Mouse (Mus musculus): ENCODE measurements around the gene Adarb1. TPM values are rescaled to one million over a fixed set of nuclear protein-coding genes. Genes with fewer than 3 reads are reported as not detected.

The Adarb1 gene
- polyA plus RNA-seq, 1 experiment from 2014 or later: 41.0 TPM

DNA sequence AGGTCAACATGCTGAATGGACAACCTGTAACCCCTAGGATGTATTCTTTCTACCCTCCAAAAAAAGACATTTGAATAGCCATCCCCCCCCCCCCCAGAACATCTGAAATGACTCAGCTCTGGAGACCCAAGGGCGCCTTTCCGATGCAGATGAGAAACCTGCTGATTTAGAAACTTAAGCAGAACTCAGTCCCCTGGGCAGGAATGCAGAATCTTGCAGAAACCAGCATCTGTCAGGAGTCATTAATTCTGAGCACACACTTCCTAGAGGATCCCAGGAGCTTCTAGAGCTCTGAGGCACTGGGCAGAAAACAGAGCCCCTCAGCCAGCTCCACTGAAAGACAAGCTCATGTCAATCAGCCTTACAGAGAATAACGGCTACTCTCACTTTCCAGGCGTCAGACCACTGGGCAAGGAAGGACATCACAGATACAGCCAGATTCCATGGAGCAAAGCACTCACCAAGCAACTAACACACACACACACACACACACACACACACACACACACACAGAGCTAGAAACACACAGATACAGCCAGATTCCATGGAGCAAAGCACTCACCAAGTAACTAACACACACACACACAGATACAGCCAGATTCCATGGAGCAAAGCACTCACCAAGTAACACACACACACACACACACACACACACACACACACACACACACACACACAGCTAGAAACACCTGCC, 113.1 kb downstream of the Adarb1 start:
- WGBS: 66% methylated on average over 4 of the region's 4 CpGs
- peaks cover 8% of the 10 kb centered on the region for H3K36me3 ChIP-seq
- ATAC-seq (ENCODE audit: borderline replicate concordance, extremely low read depth, low FRiP score, low TSS enrichment): no peak

DNA sequence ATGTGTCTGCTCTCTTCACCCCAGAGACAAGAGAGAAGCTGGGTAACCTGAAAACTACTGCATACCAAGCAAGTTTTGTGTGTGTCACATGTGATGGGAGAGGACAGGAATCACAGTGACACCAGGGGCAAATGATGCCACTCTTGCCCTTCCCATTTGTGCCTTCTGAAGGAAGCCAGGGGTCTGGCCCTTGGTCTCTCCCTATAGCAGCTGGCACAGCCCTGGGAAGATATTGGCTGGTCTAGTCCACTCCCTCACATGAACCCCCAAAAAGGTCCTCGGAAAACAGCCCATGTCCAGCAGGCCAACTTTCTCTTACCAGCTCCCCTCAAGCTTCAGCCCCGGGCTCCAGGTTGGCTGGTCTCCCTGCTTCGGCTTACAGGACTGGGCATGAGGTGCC, 113.7 kb downstream of the Adarb1 start:
- no peak for ATAC-seq (ENCODE audit: borderline replicate concordance, extremely low read depth, low FRiP score, low TSS enrichment)
- no peak overlapping the region for H3K27ac ChIP-seq
- WGBS: 79% methylated on average over 3 of the region's 3 CpGs

More for the DNA sequence above, 113.1 kb downstream of the Adarb1 start:
- H3K4me3 ChIP-seq: no peak overlapping the region
- H3K9ac ChIP-seq: no peak overlapping the region
- no peaks in the 10 kb centered on the region for H3K9me3 ChIP-seq
- H3K27me3 ChIP-seq: no peaks in the 10 kb centered on the region
- H3K4me1 ChIP-seq: no peaks in the 10 kb centered on the region
- no peak overlapping the region for H3K4me2 ChIP-seq
- no peak overlapping the region for H3K27ac ChIP-seq

DNA sequence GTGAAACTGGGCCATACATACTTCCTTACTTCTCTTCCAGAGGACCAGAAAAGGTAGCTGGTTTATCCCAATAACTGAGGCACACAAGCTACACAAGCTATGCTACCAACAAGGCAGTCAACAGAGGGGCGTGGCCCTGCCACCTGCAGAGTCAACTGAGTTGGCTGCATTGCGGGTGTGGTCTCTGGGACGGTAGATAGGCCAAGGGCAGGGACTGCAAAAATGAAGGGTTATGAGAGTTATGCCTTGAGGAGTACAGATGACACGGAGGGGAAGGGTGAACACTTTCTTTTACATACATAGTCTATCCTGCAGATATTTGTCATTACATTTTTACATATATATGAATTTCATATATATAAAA, 117.2 kb downstream of the Adarb1 start:
- no peak for ATAC-seq (ENCODE audit: borderline replicate concordance, extremely low read depth, low FRiP score, low TSS enrichment)
- no peak overlapping the region for H3K4me3 ChIP-seq
- H3K9ac ChIP-seq: no peak overlapping the region
- no peak overlapping the region for H3K27ac ChIP-seq
- 82% methylated on average over 4 of the region's 4 CpGs for WGBS
- H3K36me3 ChIP-seq: peaks cover 10% of the 10 kb centered on the region; the same call in 1 of the 2 replicates
- no peak overlapping the region for H3K4me2 ChIP-seq
- H3K9me3 ChIP-seq: no peaks in the 10 kb centered on the region
- H3K4me1 ChIP-seq: no peaks in the 10 kb centered on the region
- H3K27me3 ChIP-seq: no peaks in the 10 kb centered on the region

More for the DNA sequence above, 113.7 kb downstream of the Adarb1 start:
- H3K4me3 ChIP-seq: no peak overlapping the region
- H3K9ac ChIP-seq: no peak overlapping the region
- H3K9me3 ChIP-seq: no peaks in the 10 kb centered on the region
- H3K4me1 ChIP-seq: no peaks in the 10 kb centered on the region
- peaks cover 8% of the 10 kb centered on the region for H3K36me3 ChIP-seq
- H3K4me2 ChIP-seq: no peak overlapping the region
- no peaks in the 10 kb centered on the region for H3K27me3 ChIP-seq

GRCm38 (mm10) chr10:77300237-77300933, 117.7 kb downstream of the Adarb1 start:
- 80% methylated on average over 8 of the region's 8 CpGs for WGBS
- H3K4me2 ChIP-seq: no peak overlapping the region
- no peak for ATAC-seq (ENCODE audit: borderline replicate concordance, extremely low read depth, low FRiP score, low TSS enrichment)
- peaks cover 13% of the 10 kb centered on the region; the same call in 1 of the 2 replicates for H3K36me3 ChIP-seq
- H3K27ac ChIP-seq: no peak overlapping the region
- H3K9me3 ChIP-seq: no peaks in the 10 kb centered on the region
- no peaks in the 10 kb centered on the region for H3K4me1 ChIP-seq
- H3K9ac ChIP-seq: no peak overlapping the region
- no peak overlapping the region for H3K4me3 ChIP-seq
- no peaks in the 10 kb centered on the region for H3K27me3 ChIP-seq

- H3K4me1 ChIP-seq: no peaks in the 10 kb centered on the region
- WGBS: 75% methylated on average over 2 of the region's 2 CpGs
- no peak overlapping the region for H3K9ac ChIP-seq
- H3K36me3 ChIP-seq: peaks cover 21% of the 10 kb centered on the region
- no peak overlapping the region for H3K4me3 ChIP-seq
- ATAC-seq (ENCODE audit: borderline replicate concordance, extremely low read depth, low FRiP score, low TSS enrichment): no peak
- H3K9me3 ChIP-seq: no peaks in the 10 kb centered on the region
- no peak overlapping the region for H3K27ac ChIP-seq
- no peak overlapping the region for H3K4me2 ChIP-seq
- no peaks in the 10 kb centered on the region for H3K27me3 ChIP-seq
These were observed 118.9 kb downstream of the Adarb1 start for GRCm38 (mm10) chr10:77299194-77299593.

GRCm38 (mm10) chr10:77298621-77299020, 119.4 kb downstream of the Adarb1 start:
- Histone ChIP-seq H3K27me3 (no peaks in the 10 kb centered on the region), H3K27ac (no peak overlapping the region), H3K9me3 (no peaks in the 10 kb centered on the region), H3K4me1 (no peaks in the 10 kb centered on the region), H3K4me2 (no peak overlapping the region), H3K36me3 (peaks cover 21% of the 10 kb centered on the region), H3K4me3 (no peak overlapping the region), H3K9ac (no peak overlapping the region)
- 79% methylated on average over 8 of the region's 8 CpGs for WGBS
- ATAC-seq (ENCODE audit: borderline replicate concordance, extremely low read depth, low FRiP score, low TSS enrichment): no peak

- peaks cover 17% of the 10 kb centered on the region for H3K36me3 ChIP-seq
- ATAC-seq (ENCODE audit: borderline replicate concordance, extremely low read depth, low FRiP score, low TSS enrichment): no peak
- no peaks in the 10 kb centered on the region for H3K9me3 ChIP-seq
- WGBS: 92% methylated on average over 12 of the region's 12 CpGs
- no peak overlapping the region for H3K9ac ChIP-seq
- no peaks in the 10 kb centered on the region for H3K27me3 ChIP-seq
- H3K4me1 ChIP-seq: no peaks in the 10 kb centered on the region
- H3K4me2 ChIP-seq: no peak overlapping the region
- H3K4me3 ChIP-seq: no peak overlapping the region
- no peak overlapping the region for H3K27ac ChIP-seq
These were observed 123.4 kb downstream of the Adarb1 start for GRCm38 (mm10) chr10:77294691-77295090.

DNA sequence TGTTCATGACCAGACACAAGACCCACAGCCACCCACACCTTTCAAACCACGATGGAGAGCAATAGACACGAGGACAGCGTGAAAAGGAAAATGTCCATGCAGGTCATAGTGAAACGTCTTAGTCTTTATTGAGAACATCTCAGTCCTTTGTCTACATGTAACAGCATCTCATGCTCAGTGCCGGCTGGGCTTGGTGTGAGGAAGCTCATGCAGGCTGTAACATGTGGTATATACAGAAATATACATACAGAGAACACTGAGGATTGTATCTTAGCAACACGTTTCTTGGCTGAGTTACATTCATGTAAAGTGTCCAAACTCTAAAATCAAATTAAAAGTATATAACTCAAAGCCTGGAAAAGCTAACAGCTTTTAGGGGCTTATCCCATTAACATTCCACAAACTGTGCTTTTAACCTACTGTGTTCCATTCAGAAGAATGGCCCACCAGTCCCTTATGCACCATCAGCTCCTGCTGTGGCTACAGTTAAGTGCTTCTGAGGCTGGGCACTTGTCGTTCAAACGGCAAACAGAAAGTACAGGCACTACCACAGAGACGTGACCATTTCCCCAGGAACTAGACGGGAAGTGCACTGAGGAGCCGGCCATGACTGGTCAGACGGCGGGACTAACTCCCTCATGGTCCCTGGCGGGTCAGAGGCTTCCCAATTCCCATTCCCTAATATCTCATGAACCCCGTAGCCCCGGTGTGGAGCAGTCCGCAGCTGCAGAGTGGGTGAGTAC, 127.3 kb downstream of the Adarb1 start:
- ATAC-seq (ENCODE audit: borderline replicate concordance, extremely low read depth, low FRiP score, low TSS enrichment): no peak
- H3K4me1 ChIP-seq: 0 out of 2 replicates have a peak, but pooled peaks cover 5% of the 10 kb centered on the region
- H3K9ac ChIP-seq: no peak overlapping the region
- peak overlapping the region; percentile 34; the same call in 1 of the 2 replicates for H3K4me2 ChIP-seq
- H3K9me3 ChIP-seq: no peaks in the 10 kb centered on the region
- H3K4me3 ChIP-seq: peak overlapping the region; percentile 10; the same call in 1 of the 2 replicates
- no peaks in the 10 kb centered on the region for H3K27me3 ChIP-seq
- H3K36me3 ChIP-seq: peaks cover 14% of the 10 kb centered on the region
- no peak overlapping the region for H3K27ac ChIP-seq
- WGBS: 63% methylated on average over 17 of the region's 17 CpGs

DNA sequence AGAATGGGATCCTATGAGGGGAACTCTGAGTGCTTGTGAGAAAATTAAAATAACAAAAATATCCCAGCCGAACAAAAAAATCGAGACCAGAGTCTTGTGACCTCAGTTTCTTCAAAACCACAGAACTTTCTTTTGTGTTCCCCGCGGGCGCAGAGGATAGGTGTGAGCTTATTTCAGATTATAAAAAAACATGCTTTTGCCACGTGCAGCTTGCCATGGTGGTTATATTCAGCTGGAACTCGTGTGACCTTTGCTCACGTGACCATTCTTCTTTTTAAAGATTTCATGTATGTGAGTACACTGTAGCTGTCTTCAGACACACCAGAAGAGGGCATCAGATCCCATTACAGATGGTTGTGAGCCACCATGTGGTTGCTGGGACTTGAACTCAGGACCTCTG, 128.5 kb downstream of the Adarb1 start:
- Histone ChIP-seq H3K27me3 (no peaks in the 10 kb centered on the region), H3K36me3 (peaks cover 6% of the 10 kb centered on the region), H3K4me1 (peaks cover 17% of the 10 kb centered on the region), H3K4me3 (no peak overlapping the region), H3K4me2 (no peak overlapping the region), H3K27ac (no peak overlapping the region), H3K9ac (no peak overlapping the region), H3K9me3 (no peaks in the 10 kb centered on the region)
- 80% methylated on average over 8 of the region's 8 CpGs for WGBS
- ATAC-seq (ENCODE audit: borderline replicate concordance, extremely low read depth, low FRiP score, low TSS enrichment): no peak

GRCm38 (mm10) chr10:77288639-77289195, 129.4 kb downstream of the Adarb1 start:
- Histone ChIP-seq H3K9me3 (no peaks in the 10 kb centered on the region), H3K9ac (no peak overlapping the region), H3K27me3 (no peaks in the 10 kb centered on the region), H3K4me2 (no peak overlapping the region), H3K4me3 (no peak overlapping the region), H3K36me3 (peaks cover 3% of the 10 kb centered on the region; the same call in 1 of the 2 replicates), H3K27ac (no peak overlapping the region), H3K4me1 (peaks cover 25% of the 10 kb centered on the region)
- ATAC-seq (ENCODE audit: borderline replicate concordance, extremely low read depth, low FRiP score, low TSS enrichment): no peak
- 30% methylated on average over 5 of the region's 5 CpGs for WGBS

DNA sequence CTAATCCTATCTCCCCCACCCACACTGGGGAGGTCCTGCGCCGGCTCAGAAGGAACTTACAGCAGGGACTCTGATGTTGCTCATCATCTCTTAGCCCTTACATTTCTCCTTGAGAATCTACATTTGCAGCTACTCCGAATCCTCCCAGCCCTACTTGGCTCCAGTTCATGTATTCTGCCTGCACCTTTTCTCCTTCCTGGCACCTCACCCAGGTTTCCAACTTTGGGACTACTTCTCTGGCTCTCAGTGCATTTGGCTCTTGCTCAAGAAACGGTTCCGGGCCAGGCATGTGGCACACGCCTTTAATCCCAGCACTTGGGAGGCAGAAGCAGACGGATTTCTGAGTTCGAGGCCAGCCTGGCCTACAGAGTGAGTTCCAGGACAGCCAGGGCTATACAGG, 130.4 kb downstream of the Adarb1 start:
- WGBS: 70% methylated on average over 8 of the region's 8 CpGs
- Histone ChIP-seq H3K27me3 (no peaks in the 10 kb centered on the region), H3K4me1 (peaks cover 33% of the 10 kb centered on the region), H3K4me2 (no peak overlapping the region), H3K27ac (no peak overlapping the region), H3K9ac (no peak overlapping the region), H3K36me3 (peaks cover 3% of the 10 kb centered on the region; the same call in 1 of the 2 replicates), H3K9me3 (no peaks in the 10 kb centered on the region), H3K4me3 (no peak overlapping the region)
- ATAC-seq (ENCODE audit: borderline replicate concordance, extremely low read depth, low FRiP score, low TSS enrichment): no peak

All from lung, embryonic 15.5 days (tissue).